Mouse (Mus musculus) midbrain, embryonic 11.5 days (tissue): ENCODE measurements around the gene Mgea5. TPM values are rescaled to one million over a fixed set of nuclear protein-coding genes. Genes with fewer than 3 reads are reported as not detected.

Experiments used
- ATAC-seq: fragments of 200-750 bp; cut with Nextera tagmentation; 2 replicates; pipeline ENCODE4 v1.8.0; 2017; ENCODE audit warnings: moderate TSS enrichment, moderate library complexity; ENCODE audit not compliant: low FRiP score
- DNase-seq: peaks from one replicate; pipeline ENCODE4 v3.0.0; 2015; ENCODE audit warnings: low spot score; ENCODE audit errors: missing footprints
- H3K27ac ChIP-seq: fragments of 300-500 bp; sonication (generic); 2 replicates; pipeline ENCODE4 v1.5.1; 2014; ENCODE audit warnings: low read depth, low read length
- H3K27me3 ChIP-seq: fragments of 300-500 bp; sonication (generic); 2 replicates; pipeline ENCODE4 v1.6.1; 2014; ENCODE audit warnings: mild to moderate bottlenecking, low read length, moderate library complexity, mixed read lengths; ENCODE audit not compliant: control insufficient read depth, insufficient read depth
- H3K36me3 ChIP-seq: fragments of 300-500 bp; sonication (generic); 2 replicates; pipeline ENCODE4 v1.6.1; 2014; ENCODE audit warnings: mild to moderate bottlenecking, low read length, moderate library complexity, mixed read lengths; ENCODE audit not compliant: control insufficient read depth, insufficient read depth
- H3K4me1 ChIP-seq: fragments of 300-500 bp; sonication (generic); 2 replicates; pipeline ENCODE4 v1.6.1; 2014; ENCODE audit warnings: low read length; ENCODE audit not compliant: control insufficient read depth, insufficient read depth
- H3K4me2 ChIP-seq: fragments of 300-500 bp; sonication (generic); 2 replicates; pipeline ENCODE4 v1.6.1; 2014; ENCODE audit warnings: mild to moderate bottlenecking, moderate library complexity
- H3K4me3 ChIP-seq: fragments of 300-500 bp; sonication (generic); 2 replicates; pipeline ENCODE4 v1.5.1; 2014; ENCODE audit warnings: low read depth, low read length
- H3K9ac ChIP-seq: fragments of 300-500 bp; sonication (generic); 2 replicates; pipeline ENCODE4 v1.6.1; 2014; ENCODE audit warnings: low read length
- H3K9me3 ChIP-seq: fragments of 300-500 bp; sonication (generic); 2 replicates; pipeline ENCODE4 v1.6.1; 2016; ENCODE audit warnings: low read length; ENCODE audit not compliant: control insufficient read depth
- WGBS: fragments of 180-500 bp; shearing (Covaris S2); extraction: QIAGEN DNeasy Blood & Tissue Kit; methylation state at CpG from one replicate; pipeline ENCODE4 v1.1.7; 2014; 5-methylcytosine and 5-hydroxymethylcytosine counted together
- polyA plus RNA-seq: library from polyadenylated mRNA; unstranded; fragments of >200 nt; fragmentation: Nextera tagmentation; extraction: Ambion mirVana; gene quantifications from 2 replicates; pipeline ENCODE4 v1.2.1, GENCODE M21; 2014

Mgea5 gene
- polyA plus RNA-seq, 1 experiment from 2014 or later = 68.8 TPM

DNA sequence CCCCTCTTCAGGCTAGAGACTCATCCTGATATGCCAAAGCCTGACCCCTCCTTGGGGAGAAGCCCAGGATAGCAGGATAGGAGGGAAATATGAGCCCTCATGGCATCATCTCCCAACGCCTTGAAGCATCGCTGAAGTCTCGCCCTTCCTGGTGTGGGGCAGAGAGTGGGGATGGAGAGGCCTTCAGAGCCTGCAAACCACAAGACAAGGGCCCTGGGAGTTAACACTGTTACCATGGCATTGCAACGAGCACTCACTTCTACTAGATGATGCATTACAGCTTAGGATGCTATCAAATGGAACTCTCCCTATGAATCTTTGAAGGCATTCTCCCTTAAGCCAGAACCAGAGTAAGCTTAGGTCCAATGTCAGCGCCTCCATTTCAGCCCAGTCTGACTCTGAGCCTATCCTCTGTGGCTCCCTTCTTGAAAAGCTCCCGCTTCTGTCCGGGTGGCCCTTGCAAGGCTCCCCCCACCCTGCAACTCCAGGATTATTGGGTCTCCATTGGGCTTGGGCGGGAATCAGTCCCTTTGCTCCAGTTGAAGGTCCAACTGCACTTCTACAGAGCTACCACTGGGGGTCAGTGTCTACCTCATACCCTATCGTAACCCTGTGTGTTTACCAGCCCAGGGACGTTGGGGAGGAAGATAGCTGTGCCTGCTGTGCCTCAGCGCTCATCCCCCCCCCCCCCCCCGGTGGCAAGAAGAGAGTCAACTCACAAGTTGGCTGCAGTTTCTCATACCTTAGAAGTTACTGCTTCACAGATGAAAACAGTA is 21.1 kb upstream of the Mgea5 start:
- ATAC-seq = no peak
- 22% methylated on average over 12 of the region's 12 CpGs for WGBS
- H3K4me3 ChIP-seq = no peak overlapping the region
- H3K4me1 ChIP-seq = peaks cover 3% of the 10 kb centered on the region; the same call in 1 of the 2 replicates
- H3K4me2 ChIP-seq = no peak overlapping the region
- no peaks in the 10 kb centered on the region for H3K27me3 ChIP-seq
- no peak overlapping the region for H3K27ac ChIP-seq
- peak; percentile 93 for DNase-seq
- no peak overlapping the region for H3K9ac ChIP-seq
- no peaks in the 10 kb centered on the region for H3K36me3 ChIP-seq
- no peaks in the 10 kb centered on the region for H3K9me3 ChIP-seq

DNA sequence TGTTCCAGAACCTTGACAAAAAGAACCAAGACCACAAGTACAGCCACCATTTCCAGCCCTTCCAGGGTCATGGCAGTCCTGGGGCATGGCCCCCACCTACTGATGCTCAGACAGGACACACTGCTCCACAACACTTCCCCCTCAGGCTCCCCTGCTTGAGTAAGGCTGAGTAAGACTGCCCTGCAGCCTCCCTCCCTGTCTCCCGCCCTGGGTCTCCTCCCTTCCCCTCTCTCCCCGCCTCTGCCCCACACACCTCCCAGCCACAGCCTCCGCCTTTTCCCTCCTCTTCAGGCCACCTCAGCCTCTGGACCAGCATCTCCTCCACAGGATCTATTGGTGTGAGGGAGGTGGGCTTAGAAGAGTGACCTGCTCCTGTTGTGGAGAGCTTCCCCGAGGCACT is 19.8 kb upstream of the Mgea5 start:
- H3K9ac ChIP-seq = no peak overlapping the region
- H3K36me3 ChIP-seq = no peaks in the 10 kb centered on the region
- H3K4me2 ChIP-seq = no peak overlapping the region
- no peak overlapping the region for H3K27ac ChIP-seq
- H3K4me1 ChIP-seq = peaks cover 3% of the 10 kb centered on the region; the same call in 1 of the 2 replicates
- no peak overlapping the region for H3K4me3 ChIP-seq
- no peaks in the 10 kb centered on the region for H3K27me3 ChIP-seq
- WGBS = 29% methylated on average over 4 of the region's 4 CpGs
- no peak for ATAC-seq
- H3K9me3 ChIP-seq = no peaks in the 10 kb centered on the region
- no peak for DNase-seq

- 75% methylated on average over 4 of the region's 4 CpGs for WGBS
- H3K27ac ChIP-seq = no peak overlapping the region
- H3K9ac ChIP-seq = no peak overlapping the region
- ATAC-seq (no peak), DNase-seq (peak; percentile 73)
- H3K4me1 ChIP-seq = peaks cover 3% of the 10 kb centered on the region; the same call in 1 of the 2 replicates
- H3K27me3 ChIP-seq = no peaks in the 10 kb centered on the region
- H3K4me3 ChIP-seq = no peak overlapping the region
- no peaks in the 10 kb centered on the region for H3K9me3 ChIP-seq
- no peaks in the 10 kb centered on the region for H3K36me3 ChIP-seq
- no peak overlapping the region for H3K4me2 ChIP-seq
Measured at GRCm38 (mm10) chr19:45802702-45803101, 19.1 kb upstream of the Mgea5 start.

GRCm38 (mm10) chr19:45796879-45797278 is 13.2 kb upstream of the Mgea5 start:
- DNase-seq (peak; percentile 41), ATAC-seq (no peak)
- WGBS = 74% methylated on average over 15 of the region's 15 CpGs
- H3K9me3 ChIP-seq = no peaks in the 10 kb centered on the region
- H3K9ac ChIP-seq = no peak overlapping the region
- no peaks in the 10 kb centered on the region for H3K36me3 ChIP-seq
- H3K27me3 ChIP-seq = no peaks in the 10 kb centered on the region
- no peak overlapping the region for H3K4me2 ChIP-seq
- no peaks in the 10 kb centered on the region for H3K4me1 ChIP-seq
- no peak overlapping the region for H3K27ac ChIP-seq
- no peak overlapping the region for H3K4me3 ChIP-seq

DNA sequence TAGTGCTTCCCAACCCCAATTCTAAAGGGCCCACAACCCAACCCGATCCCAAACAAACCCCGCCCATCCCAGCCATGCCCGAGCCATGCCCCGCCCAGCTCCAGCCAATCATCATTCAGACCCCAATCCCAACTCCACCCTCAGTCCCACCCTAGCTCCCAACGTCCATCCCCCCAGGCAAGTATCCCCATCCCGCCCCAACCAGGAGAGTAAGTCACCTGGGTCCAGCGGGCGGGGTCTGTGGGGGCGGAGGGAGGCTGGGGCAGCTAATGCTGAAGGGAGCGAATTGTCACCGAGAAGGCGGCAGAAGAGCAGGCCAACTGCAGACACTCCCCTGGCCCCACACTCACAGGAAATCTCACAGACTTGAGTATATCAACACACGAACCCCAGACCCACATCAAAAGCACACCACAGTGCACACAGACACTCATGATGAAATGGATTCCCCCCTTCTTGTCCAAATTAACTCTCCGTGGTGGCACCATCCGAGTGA is 12.5 kb upstream of the Mgea5 start:
- Histone ChIP-seq H3K36me3 (no peaks in the 10 kb centered on the region), H3K27me3 (no peaks in the 10 kb centered on the region), H3K9me3 (no peaks in the 10 kb centered on the region), H3K4me1 (no peaks in the 10 kb centered on the region), H3K4me2 (peak overlapping the region; percentile 37), H3K9ac (no peak overlapping the region), H3K4me3 (no peak overlapping the region; the same call in 1 of the 2 replicates), H3K27ac (no peak overlapping the region)
- ATAC-seq = 0 out of 2 replicates have a peak, but pooled peaks have one; percentile 44
- DNase-seq = peak; percentile 90
- 11% methylated on average over 15 of the region's 15 CpGs for WGBS

- no peaks in the 10 kb centered on the region for H3K36me3 ChIP-seq
- H3K27me3 ChIP-seq = no peaks in the 10 kb centered on the region
- H3K4me1 ChIP-seq = no peaks in the 10 kb centered on the region
- no peak for DNase-seq
- no peak for ATAC-seq
- H3K27ac ChIP-seq = no peak overlapping the region
- H3K4me3 ChIP-seq = no peak overlapping the region
- peak overlapping the region; percentile 37 for H3K4me2 ChIP-seq
- WGBS = 29% methylated on average over 15 of the region's 15 CpGs
- H3K9ac ChIP-seq = no peak overlapping the region
- H3K9me3 ChIP-seq = no peaks in the 10 kb centered on the region
Measured at GRCm38 (mm10) chr19:45795406-45795944, 11.8 kb upstream of the Mgea5 start.

DNA sequence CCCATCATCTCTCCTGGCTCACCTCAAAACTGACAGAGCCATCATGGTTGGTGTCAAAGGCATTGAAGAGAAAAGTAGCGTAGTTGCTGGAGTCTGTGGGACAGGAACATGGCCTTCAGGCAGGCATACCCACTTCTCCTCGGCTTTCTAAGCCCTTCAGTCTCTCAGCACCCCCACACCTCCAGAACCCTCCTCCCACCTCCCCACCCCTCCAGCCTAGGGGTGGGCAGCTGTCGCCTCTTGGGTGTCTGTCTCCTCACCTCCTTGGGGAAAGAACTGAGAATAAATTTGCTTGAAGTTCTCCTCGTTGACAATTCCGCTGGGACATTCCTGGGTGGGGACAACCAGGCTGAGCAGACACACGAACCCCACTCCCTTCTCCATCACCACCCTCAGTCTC is 11.1 kb upstream of the Mgea5 start:
- H3K4me1 ChIP-seq = no peaks in the 10 kb centered on the region
- no peak for ATAC-seq

GRCm38 (mm10) chr19:45792404-45792803 is 8.8 kb upstream of the Mgea5 start:
- WGBS = 84% methylated on average over 6 of the region's 6 CpGs
- Histone ChIP-seq H3K9me3 (no peaks in the 10 kb centered on the region), H3K27ac (no peak overlapping the region), H3K4me2 (no peak overlapping the region), H3K27me3 (no peaks in the 10 kb centered on the region), H3K4me3 (no peak overlapping the region), H3K9ac (no peak overlapping the region), H3K36me3 (no peaks in the 10 kb centered on the region), H3K4me1 (no peaks in the 10 kb centered on the region)
- ATAC-seq (no peak), DNase-seq (peak; percentile 19)

More for the DNA sequence above, 11.1 kb upstream of the Mgea5 start:
- H3K4me3 ChIP-seq = no peak overlapping the region
- H3K4me2 ChIP-seq = no peak overlapping the region
- H3K27me3 ChIP-seq = no peaks in the 10 kb centered on the region
- no peak overlapping the region for H3K9ac ChIP-seq
- 86% methylated on average over 6 of the region's 6 CpGs for WGBS
- no peak for DNase-seq
- H3K36me3 ChIP-seq = no peaks in the 10 kb centered on the region
- no peaks in the 10 kb centered on the region for H3K9me3 ChIP-seq
- no peak overlapping the region for H3K27ac ChIP-seq
